Mouse (Mus musculus) large intestine, adult 2 months (tissue): Measurements from ENCODE around the gene Eef1akmt3. TPM values are rescaled to one million over a fixed set of nuclear protein-coding genes. Genes with fewer than 3 reads are reported as not detected.
"Not testable (repeated sequence)": the region's sequence is repeated elsewhere in the genome, so short reads cannot be mapped to it uniquely, and the experiment has no call there.

Source experiments
- DNase-seq: peaks from one replicate; pipeline ENCODE4 v3.0.0-alpha.2; 2012; ENCODE audit warnings: low read depth, low spot score
- WGBS: fragments of 180-500 bp; shearing (Covaris S2); methylation state at CpG from one replicate; pipeline ENCODE4 v1.1.7; 2018; 5-methylcytosine and 5-hydroxymethylcytosine counted together
- polyA plus RNA-seq: library from polyadenylated mRNA; depleted of rRNA; stranded (reverse); fragments of >200 nt; gene quantifications from 2 replicates; pipeline ENCODE4 v1.2.3, GENCODE M21; 2012; rRNA removed

Eef1akmt3 gene
- polyA plus RNA-seq, result 1.4 TPM in 2 replicates

- WGBS, result under 1% methylated on average over 28 of the region's 28 CpGs
- DNase-seq, result no peak
Measured at GRCm38 (mm10) chr10:127041274-127041766, at the start of gene Eef1akmt3, which contains the start of gene Mettl1. Eef1akmt3 (minus strand) TSS chr10:127041513. Mettl1 (plus strand) TSS chr10:127041414.

DNA sequence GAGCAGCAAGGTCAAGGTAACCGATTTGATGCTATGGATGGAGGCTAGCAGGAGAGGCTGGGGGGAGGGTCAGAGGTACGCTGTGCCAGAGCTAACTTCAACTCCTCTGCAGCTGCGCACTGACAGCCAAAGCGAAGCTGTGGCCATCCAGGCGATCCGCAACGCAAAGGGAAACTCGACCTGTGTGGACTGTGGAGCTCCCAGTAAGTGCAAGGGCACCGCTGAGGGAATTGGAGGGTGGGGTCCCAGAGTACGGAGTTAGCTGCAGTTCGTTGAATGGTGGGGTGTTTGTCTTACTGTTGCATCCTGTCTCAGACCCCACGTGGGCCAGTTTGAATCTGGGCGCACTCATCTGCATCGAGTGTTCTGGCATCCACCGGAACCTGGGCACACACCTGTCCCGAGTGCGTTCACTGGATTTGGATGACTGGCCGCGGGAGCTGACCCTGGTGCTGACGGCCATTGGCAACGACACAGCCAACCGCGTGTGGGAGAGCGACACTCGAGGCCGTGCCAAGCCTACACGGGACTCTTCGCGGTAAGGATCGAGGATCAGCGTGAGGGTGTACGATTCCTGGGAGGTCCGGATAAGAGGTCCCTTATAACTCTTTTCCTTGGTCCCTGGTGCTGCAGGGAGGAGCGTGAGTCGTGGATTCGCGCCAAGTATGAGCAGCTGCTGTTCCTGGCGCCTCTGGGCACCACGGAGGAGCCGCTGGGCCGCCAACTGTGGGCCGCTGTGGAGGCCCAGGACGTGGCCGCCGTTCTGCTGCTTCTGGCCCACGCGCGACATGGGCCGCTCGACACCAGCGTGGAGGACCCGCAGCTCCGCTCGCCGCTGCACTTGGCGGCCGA, 49.5 kb upstream of the Eef1akmt3 start:
- 15% methylated on average over 57 of the region's 57 CpGs for WGBS
- DNase-seq, result no peak

GRCm38 (mm10) chr10:127085633-127086032, 44.3 kb upstream of the Eef1akmt3 start:
- WGBS, result 54% methylated on average over 6 of the region's 6 CpGs
- DNase-seq, result no peak

DNA sequence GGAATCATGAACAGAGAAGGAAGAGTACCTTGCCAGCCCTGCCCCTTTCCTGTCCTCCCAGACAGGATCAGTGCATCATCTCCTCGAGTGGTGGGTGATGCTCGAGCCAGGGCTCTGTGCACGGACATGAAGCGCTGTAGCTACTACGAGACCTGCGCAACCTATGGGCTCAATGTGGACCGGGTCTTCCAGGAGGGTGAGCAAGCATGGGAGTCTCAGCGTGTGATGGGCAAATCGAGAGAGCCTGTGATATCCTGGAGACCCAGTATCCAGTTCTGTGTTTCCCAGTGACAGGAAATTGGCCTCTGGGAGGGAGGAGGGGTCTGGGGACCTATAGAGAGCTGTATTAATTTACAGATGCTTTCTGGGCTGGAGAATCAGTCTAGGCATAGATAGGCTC, 43.7 kb upstream of the Eef1akmt3 start:
- no peak for DNase-seq
- WGBS, result 79% methylated on average over 9 of the region's 9 CpGs

DNA sequence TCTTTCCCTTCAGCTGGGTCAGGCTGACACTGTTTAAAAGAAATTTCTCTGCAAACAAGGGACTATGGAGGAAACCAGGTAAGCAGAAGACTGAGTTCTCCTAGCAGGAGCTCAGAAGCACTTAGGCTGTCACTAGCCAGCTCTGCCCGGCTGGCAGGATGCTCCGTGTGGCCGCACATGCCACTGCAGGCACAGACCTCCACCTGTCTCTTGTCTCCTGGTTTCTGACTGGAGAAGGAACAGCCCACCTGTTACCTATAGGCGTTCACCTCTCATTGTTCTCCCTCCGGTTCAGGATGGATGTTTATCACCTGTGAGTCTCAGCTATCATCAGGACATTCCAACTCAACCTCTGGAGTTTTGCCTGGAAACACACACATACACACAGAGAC, 42.6 kb upstream of the Eef1akmt3 start:
- no peak for DNase-seq
- 32% methylated on average over 5 of the region's 5 CpGs for WGBS

DNA sequence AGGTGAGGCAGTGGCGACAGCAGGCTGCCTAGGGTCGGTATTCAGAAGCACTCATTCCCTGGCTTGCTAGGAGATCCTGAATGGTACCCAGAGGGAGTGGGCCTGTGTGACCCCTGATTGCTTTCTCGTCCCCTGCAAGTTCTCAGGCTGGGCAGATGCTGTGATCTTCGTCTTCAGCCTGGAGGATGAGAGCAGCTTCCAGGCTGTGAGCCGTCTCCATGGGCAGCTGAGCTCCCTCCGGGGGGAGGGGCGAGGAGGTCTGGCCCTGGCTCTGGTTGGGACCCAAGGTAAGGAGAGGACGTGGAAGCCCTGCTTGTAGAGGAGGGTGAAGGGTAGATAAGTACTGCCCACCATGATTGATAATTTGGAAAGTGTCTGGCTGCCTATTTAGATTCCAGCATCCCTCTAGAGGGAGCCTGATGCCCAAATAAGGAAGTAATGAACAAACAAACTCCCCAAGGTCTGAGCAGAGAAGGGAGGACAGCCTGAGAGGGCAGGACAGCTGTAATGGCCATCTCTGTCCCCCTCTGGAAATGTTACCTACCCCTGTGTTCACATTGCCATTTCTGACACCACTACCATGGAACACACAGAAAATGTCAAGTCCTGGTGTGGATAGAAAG, 42.1 kb upstream of the Eef1akmt3 start:
- DNase-seq, result no peak
- WGBS, result 36% methylated on average over 8 of the region's 8 CpGs

- no peak for DNase-seq
- WGBS, result 13% methylated on average over 8 of the region's 8 CpGs
Measured at GRCm38 (mm10) chr10:127081996-127082620, 40.8 kb upstream of the Eef1akmt3 start.

DNA sequence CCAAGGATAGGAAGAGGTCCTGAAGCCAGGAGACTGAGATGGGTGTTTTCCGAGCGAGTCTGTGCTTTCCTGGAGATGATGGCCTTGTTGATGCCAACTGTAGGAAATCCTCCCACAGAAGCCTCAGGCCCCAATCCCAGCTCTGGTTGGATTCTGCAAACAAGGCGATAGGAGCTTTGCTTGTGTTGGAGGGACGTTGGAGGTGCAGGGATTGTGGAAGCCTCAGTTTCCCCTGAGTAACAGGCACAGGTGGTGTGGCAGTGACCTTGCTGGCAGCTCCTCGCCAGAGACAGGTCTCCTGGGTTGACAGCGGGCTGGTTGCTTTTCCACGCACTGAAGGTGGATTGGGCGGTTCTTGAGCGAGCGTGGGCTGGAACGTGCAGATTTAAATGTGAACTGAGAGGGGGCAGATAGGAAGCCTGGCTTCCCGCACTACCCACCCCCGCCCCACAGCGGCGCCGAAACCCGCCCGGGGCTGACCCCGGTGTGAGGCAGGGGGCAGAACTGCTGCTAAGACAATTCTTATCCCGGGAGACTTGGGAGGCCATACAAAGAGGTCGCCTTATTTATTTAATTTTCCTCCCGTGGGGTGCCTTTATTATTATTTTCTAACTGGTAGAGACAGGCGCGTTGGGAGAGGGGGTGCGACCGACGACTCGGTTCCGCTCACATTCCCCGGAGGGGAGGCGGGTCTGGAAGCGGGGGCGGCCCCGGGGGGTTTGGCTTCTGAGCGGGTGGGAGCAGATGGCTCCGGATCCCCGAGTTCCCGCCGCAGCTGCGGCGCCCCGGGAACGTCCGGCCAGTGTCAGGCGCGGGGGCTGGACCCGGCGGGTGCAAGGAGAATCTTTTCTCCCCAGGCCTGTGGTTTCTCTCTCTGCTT, 39.8 kb upstream of the Eef1akmt3 start:
- WGBS, result 14% methylated on average over 48 of the region's 48 CpGs
- no peak for DNase-seq

GRCm38 (mm10) chr10:127079665-127080391, 38.5 kb upstream of the Eef1akmt3 start:
- WGBS, result 13% methylated on average over 70 of the region's 70 CpGs
- DNase-seq, result no peak

GRCm38 (mm10) chr10:127078677-127079575, 37.6 kb upstream of the Eef1akmt3 start:
- no peak for DNase-seq
- 10% methylated on average over 38 of the region's 49 CpGs for WGBS

GRCm38 (mm10) chr10:127078001-127078676, 36.8 kb upstream of the Eef1akmt3 start:
- no peak for DNase-seq
- 15% methylated on average over 12 of the region's 12 CpGs for WGBS

DNA sequence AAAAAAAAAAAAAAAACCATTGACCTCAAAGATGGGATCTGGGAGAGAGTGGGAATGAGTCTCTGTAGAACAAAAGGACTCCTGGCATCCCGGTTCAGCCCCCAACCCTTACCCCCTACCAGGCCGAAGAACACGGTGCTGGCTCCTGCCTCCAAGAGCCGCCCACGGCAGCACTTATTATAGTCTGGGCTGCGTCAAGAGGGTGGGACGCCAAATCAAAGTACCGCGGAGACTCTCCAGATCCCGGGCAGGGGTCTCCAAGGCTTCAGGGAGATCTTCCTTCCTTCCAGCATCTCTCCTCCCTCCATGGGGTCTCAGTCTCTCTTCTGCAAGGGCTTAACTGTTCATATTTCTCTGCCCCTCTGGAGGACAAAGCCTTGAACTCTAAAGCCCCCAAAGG, 36.2 kb upstream of the Eef1akmt3 start:
- no peak for DNase-seq
- WGBS, result 21% methylated on average over 10 of the region's 10 CpGs

- WGBS, result 41% methylated on average over 4 of the region's 4 CpGs
Measured at GRCm38 (mm10) chr10:127076082-127076481, 34.8 kb upstream of the Eef1akmt3 start.

GRCm38 (mm10) chr10:127075651-127076050, 34.3 kb upstream of the Eef1akmt3 start:
- WGBS, result 54% methylated on average over 8 of the region's 8 CpGs
- DNase-seq, result no peak

More at GRCm38 (mm10) chr10:127076082-127076481, 34.8 kb upstream of the Eef1akmt3 start:
- DNase-seq, result no peak

- no peak for DNase-seq
- WGBS, result 58% methylated on average over 9 of the region's 9 CpGs
Measured at GRCm38 (mm10) chr10:127075080-127075479, 33.8 kb upstream of the Eef1akmt3 start, which contains the start of gene Agap2. Agap2 (plus strand) TSS chr10:127075284.

- no peak for DNase-seq
- WGBS, result 91% methylated on average over 1 of the region's 1 CpGs
Measured at GRCm38 (mm10) chr10:127073981-127074380, 32.7 kb upstream of the Eef1akmt3 start.

DNA sequence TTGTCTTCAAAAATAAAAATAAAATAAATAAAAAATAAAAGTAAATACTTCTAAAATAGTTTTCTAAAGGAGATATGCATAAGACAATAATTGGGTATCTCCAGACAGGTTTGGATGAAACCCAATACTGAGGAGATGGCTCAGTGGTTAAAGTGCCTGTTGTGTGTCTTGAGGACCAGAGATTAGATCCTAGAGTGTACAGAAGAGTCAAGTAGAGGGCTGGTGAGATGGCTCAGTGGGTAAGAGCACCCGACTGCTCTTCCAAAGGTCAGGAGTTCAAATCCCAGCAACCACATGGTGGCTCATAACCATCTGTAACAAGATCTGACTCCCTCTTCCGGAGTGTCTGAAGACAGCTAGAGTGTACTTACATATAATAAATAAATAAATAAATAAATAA, 31.7 kb upstream of the Eef1akmt3 start:
- WGBS, result 72% methylated on average over 2 of the region's 2 CpGs
- DNase-seq, result not testable (repeated sequence)
